Mouse (Mus musculus) lung, embryonic 16.5 days (tissue): Measurements from ENCODE around the gene Ppm1m. TPM values are rescaled to one million over a fixed set of nuclear protein-coding genes. Genes with fewer than 3 reads are reported as not detected.

ENCODE experiments used
- microRNA counts: library from miRNA; unstranded; fragments of <30 nt; microRNA quantifications from one replicate; lab custom pipeline; 2016
- microRNA-seq: library from miRNA; unstranded; fragments of <30 nt; microRNA quantifications from one replicate; pipeline ENCODE4, GENCODE M21; 2016
- polyA plus RNA-seq: library from polyadenylated mRNA; unstranded; fragments of >200 nt; fragmentation: Nextera tagmentation; extraction: Ambion mirVana; gene quantifications from 2 replicates; pipeline ENCODE4 v1.2.1, GENCODE M21; 2015

Gene Ppm1m
- polyA plus RNA-seq, 1 experiment from 2014 or later = 53.1 TPM

MicroRNA genes within 50 kb of the gene (microRNA counts, 519-probe panel; counts per million panel counts)
- microRNA mmu-let-7g (lab: Ali Mortazavi, UCI) = 5,406 counts per million, percentile 99 among the panel's probes with 10 or more counts

Small RNAs within 50 kb of the gene (microRNA-seq; reads per million reads assigned to microRNA genes)
- 0.79 reads per million for gene Mir135a-1
- 81,056 reads per million, percentile 100 among the genes with 10 or more reads in this experiment for gene Mirlet7g

Other genes starting within 250 kb of the Ppm1m start
- 0.49 and 0.63 TPM in 2 replicates for gene Col6a5, start 239.1 kb downstream of the Ppm1m start, polyA plus RNA-seq
- gene Col6a4, start 103.0 kb downstream of the Ppm1m start, polyA plus RNA-seq = 2.0 and 2.4 TPM in 2 replicates
- 1.4 and 1.9 TPM in 2 replicates for gene Glyctk, start 41.6 kb downstream of the Ppm1m start, polyA plus RNA-seq
- gene Wdr82, start 28.8 kb downstream of the Ppm1m start, polyA plus RNA-seq = 16.3 and 17.5 TPM in 2 replicates
- 69.8 and 69.9 TPM in 2 replicates for gene Twf2, start 3.4 kb upstream of the Ppm1m start, polyA plus RNA-seq
- gene Tlr9, start 22.9 kb upstream of the Ppm1m start, polyA plus RNA-seq = 0.11 TPM in 1 of 2 replicates, not detected in the other
- 139 and 145 TPM in 2 replicates for gene Alas1, start 48.9 kb upstream of the Ppm1m start, polyA plus RNA-seq
- 32.3 and 32.4 TPM in 2 replicates for gene Poc1a, start 81.3 kb upstream of the Ppm1m start, polyA plus RNA-seq
- 12.9 and 13.7 TPM in 2 replicates for gene Dusp7, start 168.9 kb upstream of the Ppm1m start, polyA plus RNA-seq
- 951 and 977 TPM in 2 replicates for gene Rpl29, start 229.7 kb upstream of the Ppm1m start, polyA plus RNA-seq
- gene Acy1, start 238.6 kb upstream of the Ppm1m start, polyA plus RNA-seq = 25.0 and 29.7 TPM in 2 replicates
- 18.0 and 21.8 TPM in 2 replicates for gene Abhd14b, start 247.7 kb upstream of the Ppm1m start, polyA plus RNA-seq
- gene Abhd14a, start 247.9 kb upstream of the Ppm1m start, polyA plus RNA-seq = 52.8 and 56.0 TPM in 2 replicates